Mouse (Mus musculus) urinary bladder, adult 18-20 months (tissue): Measurements from ENCODE around the gene Nhsl2.
"Not testable (repeated sequence)": the region's sequence is repeated elsewhere in the genome, so short reads cannot be mapped to it uniquely, and the experiment has no call there.

Experiments
- DNase-seq, 2 experiments: peaks; one replicate each; pipeline ENCODE4 v3.0.0; 2022; ENCODE audit warnings: low spot score in 2 of 2, mixed read lengths in 2 of 2

Nhsl2 gene

DNA sequence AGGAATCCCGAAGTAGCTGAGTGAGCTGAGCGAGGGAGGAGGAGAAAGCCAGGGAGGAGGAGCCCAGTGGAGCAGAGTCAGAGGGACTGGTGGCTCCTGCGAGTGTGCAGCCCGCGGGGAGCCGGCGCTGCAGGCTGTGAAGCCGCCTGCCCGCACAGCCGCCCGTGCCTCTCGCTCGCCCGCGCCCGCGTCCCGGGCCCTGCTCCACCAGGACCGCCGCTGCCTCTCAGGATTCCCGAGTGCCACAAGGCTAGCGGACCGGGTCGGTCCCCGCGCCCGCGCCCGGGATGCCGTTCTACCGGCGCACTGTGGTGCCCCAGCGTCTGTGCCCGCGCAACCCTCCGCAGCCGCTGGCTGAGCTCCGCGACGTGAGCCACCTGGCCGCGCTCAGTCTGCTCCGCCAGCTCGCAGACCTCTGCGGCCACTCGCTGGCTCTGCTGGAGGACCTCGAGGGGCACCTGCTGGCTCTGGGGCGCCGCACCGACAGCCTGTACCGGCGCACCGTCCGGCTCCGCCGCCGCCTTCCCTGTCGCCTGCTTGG is at the start of gene Nhsl2:
Gene Nhsl2 (plus strand): TSS at position 105 of the 541 bp plus-strand sequence.
- peak; percentile 17 to 27 for DNase-seq

DNA sequence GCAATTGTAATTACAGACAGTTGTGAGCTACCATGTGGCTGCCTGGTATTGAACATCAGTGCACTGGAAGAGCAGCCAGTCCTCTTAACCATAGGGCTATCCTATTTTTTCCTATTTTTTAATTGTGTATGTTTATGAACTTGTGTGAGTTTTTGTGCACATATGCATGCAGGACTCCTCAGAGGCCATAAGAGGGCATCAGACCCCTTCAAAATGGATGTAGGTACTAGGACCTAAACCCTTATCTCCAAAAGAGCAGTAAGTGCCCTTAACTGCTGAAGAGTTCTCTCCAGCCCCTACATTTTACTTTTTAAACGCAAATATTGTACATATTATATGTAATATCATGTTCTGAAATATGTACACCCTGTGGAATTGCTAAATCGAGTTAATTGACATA is 43.7 kb upstream of the Nhsl2 start:
- no peak for DNase-seq

DNA sequence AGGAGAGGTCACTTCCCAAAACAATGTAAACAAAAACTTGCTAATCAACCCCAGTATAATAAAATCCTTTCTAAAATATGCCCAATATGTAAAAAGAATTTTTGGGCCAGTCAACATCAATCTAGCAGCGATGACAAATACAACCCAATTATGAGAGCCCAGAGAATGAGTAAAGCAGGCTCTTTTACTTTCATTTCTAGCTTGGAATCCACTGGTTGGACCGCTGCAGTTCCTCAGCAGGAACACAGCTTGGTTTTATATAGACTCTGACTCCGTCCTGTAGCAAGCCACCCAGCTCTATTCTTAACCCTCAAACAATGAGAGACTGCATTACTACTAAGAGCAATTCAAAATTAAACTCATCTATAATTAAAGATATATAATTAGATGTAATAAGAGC is 37.4 kb upstream of the Nhsl2 start:
- DNase-seq, result no peak

DNA sequence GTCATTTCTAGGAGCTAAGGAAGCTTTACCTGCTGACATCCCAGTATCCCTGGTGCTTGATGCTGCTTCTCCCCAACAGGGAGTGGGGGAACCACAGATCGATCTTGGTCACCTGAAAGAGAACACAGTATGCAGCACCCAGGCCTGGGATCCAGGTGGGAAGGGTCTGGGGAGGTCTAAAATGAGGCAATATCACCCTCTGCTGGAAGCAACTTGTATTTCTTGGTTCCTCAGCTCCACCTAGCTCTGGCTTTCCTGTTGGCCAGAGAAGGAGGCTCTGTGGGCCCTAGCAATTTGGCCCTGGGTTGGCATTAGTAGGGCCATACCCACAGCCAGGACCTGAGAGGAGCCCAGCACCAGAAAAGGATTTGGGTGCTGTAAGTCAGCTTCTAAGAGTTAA is 30.0 kb upstream of the Nhsl2 start:
- no peak for DNase-seq

DNA sequence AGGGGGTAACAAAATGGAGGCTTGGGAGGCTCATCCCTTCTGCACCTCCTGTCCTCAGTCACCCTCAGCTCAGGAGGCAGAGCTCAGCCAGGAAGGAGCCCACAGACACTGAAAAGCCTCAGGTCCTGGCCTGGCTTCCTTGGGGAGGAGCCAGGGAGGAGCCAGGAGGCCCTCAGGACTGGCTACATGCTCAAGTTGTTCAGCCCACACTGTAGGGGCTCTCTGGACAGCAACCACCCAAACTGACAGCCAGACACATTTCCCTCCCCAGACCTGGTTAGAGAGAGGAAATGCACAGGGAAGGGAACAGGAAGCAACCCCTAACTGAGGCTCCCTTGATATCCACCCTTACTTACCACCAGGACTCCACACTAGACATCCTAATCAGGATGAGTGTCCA is 29.2 kb upstream of the Nhsl2 start:
- DNase-seq, result not testable (repeated sequence)

DNA sequence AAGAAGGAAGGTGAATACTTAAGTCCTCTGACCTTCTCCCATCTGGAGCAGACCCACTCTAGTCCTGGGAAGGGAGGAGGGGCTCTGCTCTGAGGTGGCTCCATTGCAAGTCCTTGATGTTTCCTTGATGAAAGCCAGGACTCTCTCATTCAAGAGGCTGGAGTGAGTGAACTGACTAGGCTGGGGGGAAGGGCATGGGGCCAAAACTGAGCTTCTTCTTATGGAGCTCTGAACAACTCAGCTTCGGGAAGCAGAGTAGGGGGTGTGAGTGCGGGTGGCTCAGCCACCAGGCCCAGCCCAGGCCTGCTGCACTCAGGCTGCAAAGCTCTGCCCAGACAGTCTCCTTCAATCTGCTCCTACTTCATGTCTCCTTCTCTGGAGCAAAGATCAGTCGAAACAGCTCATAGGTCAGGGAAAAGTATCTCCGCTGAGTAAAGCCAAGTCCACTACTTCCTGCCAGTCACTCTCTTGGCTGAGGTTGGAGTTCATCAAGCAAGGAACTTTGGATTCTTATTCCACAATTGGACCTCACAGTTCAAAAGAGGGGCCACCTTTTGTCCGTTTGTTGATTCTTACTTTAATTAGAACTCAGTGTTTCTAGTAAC is 1.9 kb upstream of the Nhsl2 start:
- DNase-seq, result no peak

DNA sequence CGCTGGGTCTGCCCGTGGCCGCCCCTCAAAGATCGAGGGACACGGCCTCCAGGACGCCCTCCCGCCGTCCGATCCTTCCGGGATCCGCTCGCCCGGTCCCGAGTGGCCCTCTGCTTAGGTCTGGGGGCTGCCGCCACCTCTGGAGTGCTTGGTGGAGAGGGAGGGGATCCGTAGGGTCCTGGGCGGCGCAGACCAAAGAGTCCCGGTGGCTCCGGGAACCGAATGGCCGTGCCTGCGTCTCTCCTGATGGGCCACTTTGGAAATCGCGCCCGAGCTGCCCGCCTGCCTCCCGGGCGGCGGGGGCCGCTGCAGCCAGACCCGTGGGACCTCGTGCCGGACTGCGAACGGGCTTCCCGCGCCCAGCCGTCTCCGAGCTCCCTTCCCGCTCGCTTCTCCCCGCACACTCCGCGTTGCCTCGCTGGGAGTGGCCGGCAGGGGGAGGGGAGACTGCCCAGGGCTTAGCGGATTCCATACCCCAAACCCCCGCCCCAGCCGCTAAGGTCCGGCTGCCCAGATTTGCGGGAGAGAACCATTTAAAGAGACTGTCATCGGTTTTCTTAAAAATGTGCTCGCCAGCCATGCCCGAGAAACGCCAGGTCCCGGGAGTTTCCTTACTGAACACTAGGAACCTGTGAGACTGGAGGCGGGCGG is 841 bp downstream of the Nhsl2 start:
- peak in 1 of 2 experiments; percentile 12 for DNase-seq

DNA sequence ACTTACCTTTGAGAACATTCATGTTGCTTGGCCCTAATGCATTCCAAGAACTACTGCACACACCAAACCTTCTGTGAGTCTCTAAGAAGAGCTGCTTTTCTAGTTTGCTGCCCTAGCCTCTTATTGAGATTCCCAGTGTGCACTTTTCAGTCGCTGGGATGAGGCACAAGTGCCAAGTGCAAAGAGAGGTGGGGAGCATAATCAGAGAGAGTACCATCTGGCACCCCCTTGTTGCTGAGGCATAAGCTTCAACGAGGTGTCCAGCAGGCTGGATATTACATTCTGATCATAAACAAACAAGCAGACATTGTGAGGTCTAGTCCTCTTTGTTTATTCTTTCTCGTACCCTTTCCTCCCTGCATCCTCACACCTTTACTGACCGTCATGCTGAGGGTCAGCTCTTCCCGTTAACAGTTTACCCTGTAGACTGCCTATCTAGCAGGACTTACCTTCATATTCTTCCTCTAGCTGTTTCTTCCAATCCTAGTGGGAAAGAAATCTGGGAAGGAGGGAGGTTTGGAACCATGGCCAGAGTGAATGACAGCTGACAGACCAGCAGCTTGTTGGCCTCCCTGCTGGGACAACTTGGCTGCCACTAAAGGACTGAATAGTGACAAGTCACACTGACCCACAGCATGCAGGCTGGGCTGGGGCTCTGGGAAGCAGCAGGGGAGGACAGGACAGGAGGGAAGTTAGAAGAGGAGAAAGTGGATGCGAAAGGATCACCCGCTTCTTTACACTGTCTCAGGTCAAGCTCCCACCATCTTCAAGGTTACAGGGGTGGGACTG is 2.6 kb downstream of the Nhsl2 start:
- DNase-seq, result no peak

DNA sequence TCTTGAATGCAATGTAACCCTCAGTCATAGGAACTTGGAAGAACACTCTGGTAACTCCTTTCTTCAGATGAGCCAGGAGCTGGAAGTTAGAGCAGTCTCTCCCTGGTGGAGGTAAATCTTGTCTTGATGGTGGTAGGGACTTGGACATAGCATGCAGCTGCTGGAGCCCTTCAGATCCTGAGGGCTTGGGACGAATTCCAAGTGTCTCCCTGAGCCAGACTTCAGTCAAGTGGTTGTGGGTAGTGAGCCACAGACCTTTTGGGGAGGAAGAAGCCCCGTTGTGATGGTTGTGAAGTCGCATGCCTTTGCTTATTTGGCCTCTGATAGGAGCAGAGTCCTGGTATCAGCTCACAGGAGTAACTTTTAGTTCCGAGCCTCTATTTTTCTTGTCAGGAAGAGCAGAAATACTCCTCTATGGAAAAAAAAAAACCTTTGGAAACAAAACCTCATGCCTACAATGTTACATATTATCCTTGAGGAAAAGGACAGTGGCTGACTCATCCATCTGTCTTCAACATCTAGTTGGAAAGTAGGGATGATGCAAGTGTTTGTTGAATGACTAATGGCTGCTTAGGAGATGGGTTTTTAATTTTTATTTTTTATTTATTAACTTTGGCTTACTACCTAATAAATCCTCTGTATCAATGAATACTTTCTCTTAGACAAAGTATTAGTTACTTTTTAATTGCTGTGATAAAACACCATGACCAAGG is 14.6 kb downstream of the Nhsl2 start:
- DNase-seq, result no peak

DNA sequence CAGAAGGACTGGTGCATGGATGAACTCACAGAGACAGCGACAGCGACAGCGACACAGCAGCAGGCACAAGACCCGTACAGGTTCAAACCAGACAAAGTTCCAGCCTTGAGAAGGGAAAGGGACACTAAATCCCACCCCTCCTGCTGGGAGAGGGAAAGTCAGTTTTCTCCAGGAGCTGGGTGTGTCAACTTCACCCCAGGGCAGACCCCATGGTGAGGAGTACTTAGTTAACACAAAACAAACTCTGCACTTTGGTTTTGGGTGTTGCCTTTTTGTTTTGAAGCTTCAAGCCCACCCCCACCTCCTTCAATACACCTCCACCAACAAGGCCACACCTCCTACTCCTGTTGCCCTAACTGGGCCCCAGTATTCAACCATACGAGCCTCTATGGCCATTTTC is 15.6 kb downstream of the Nhsl2 start:
- no peak for DNase-seq

DNA sequence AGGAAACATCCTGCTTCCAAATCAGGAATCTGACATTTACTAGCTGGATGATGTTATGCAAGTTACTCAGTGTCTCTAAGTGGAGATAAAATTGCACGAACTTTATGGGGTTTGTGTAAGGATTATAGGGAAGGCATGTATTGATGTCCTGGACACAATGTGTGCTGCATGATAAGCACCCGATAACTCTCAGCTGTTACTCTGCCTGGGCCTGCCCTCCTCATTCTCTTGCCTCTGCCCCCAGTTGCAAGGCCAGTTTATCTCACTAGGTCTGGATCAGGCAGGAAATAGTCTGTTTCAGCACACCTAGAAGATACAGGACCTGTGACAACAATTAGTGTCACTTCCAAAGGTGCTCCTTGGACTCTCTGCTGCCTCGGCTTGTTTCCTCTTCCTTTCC is 25.0 kb downstream of the Nhsl2 start:
- no peak for DNase-seq

DNA sequence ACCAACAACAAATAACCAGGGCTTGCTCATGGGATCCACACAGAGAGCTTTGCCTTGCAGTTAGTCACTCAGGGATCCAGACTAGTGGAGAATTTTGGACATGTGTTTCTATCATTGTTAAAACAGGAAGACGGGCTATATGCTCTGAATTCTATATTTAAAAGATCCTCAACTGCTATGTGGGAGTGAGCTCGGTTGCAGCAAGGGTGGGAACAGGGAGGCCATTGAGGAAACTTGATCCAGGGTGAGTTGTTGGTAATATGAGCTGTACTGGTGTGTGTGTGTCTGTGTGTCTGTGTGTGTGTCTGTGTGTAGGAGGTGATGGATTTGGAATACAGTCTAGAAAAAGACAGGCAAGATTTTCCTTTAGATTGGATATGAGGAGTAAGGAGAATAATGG is 25.7 kb downstream of the Nhsl2 start:
- no peak for DNase-seq

DNA sequence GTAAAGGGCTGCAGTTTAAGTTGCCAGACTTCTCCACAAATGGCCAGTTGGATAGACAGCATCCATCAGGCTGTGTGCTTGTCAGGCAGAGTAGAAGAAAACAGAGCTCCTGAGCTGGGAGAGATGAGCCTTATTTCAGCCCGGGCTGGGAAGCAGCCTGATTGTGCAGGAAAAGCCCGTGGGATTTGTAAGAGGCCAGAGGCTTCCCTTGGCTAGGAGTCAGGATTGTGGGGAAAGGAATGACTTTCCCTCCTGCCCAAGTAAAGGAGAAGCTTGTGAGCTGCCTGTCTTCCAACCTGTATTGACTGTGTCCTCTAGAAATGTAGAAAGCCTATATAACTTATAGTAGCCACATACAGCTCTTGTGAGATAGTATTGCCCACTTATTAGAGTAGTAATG is 27.0 kb downstream of the Nhsl2 start:
- no peak for DNase-seq

DNA sequence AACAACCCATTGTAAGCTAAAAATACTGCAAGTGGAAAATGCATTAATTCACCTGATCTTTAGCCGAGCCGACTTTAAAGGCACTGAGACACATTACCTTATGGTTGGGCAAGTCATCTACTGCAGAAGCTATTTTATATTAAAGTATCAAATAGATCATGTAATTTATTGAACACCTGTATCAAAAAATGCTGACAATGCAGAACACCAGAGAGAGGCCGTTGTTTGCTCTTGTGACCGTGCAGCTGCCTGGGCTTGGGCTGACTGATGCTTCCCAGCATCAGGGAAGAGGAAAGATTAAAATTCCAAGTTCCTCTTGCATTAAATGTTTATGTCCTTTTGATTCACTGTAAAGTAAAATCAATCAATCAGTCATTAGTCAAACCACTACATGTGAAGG is 28.7 kb downstream of the Nhsl2 start:
- no peak for DNase-seq

DNA sequence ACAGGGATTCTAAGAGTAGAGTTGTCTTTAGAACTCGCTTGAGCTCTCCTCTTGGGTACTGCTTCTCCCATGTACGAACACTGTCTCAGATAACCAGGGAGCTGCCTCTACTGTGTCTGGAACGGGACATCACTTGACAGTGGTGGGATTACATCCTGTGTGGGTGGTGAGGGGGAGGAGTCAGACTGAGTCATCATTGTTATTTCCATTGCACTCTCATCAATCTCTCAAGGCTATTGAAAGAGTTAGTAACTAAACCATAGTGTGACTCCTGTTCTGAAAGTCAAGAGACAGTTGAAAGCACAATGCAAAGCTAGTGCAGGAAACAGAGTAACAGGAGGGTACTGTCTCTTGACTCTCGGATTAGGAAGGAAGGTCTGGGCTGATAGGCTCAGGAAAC is 29.4 kb downstream of the Nhsl2 start:
- no peak for DNase-seq

DNA sequence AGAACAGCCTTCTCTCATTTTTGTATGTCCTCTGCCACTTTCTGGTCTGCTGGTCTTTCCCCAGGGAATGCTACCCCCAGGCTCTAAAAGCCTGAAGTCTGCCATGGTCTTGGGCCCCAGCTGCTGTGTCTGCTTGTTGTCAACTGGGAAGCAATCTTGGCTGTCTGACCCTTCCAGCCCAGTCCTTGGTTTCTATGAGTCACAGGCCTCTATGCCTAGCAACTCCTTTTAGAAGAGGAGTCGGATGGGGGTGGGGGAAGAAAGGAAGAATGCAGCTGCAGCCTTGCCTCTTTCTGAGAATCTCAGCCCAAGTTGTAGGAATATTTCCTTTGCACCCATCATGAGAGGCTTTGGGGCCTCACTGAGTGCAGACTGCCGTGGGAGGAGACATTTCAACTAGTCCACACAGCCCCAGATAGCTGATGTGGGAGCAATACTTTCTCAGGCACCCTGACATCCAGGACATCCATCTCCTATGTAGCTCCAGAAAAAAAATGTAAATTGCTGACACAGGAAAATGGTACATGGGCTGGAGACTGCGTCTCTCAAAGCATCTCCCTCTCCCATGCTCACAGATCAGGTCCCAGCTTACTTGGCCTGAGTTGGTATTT is 33.1 kb downstream of the Nhsl2 start:
- DNase-seq, result no peak

DNA sequence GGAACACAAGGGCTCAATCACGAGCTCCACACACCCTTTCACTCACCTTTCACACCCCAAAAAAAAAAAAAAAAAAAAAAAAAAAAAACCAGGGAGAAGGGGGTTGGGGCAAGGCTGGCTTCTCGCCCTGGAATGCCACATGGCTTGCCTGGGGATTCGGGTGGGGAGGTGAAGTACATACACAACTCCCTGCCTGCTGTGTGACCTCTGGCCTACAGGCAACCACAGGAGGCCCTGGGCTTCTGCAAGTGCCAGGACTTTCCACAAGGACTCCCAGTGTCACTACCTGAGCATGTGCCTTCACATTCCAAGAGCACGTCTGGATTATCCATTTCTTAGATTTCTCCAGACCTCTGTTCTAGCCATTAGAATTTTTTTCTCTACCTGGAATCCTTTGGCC is 40.2 kb downstream of the Nhsl2 start:
- DNase-seq, result no peak

DNA sequence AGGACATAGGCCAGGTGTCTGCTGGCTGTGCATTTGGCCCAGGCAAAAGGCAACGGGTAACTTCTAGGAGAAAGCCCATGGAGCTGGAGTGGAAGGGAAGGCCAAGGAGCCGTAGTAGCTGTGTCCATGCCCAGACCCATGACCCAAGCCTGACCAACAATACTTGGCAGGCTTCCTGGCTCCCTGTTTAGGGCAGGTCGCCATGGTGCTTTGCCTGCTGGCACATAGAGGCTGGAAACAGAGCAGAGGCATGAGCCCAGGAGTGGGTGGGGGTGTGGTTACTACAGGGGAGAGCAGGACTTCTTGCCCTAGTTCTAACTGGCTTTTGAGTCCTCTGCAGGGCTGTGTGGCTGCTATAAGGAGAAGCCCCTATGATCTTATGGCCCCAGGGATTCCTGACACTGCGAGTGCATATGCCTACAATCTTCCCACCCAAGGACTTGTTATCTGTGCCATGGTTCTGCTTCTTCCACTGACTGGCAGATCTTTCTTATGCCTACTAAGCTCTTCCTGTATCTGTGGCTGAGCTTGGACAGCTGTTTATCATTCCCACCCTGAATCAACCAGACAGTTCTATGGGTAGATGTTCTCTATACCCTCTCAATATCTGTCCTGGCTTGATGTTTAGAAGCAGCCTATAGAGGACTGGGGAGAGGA is 40.8 kb downstream of the Nhsl2 start:
- DNase-seq, result no peak

DNA sequence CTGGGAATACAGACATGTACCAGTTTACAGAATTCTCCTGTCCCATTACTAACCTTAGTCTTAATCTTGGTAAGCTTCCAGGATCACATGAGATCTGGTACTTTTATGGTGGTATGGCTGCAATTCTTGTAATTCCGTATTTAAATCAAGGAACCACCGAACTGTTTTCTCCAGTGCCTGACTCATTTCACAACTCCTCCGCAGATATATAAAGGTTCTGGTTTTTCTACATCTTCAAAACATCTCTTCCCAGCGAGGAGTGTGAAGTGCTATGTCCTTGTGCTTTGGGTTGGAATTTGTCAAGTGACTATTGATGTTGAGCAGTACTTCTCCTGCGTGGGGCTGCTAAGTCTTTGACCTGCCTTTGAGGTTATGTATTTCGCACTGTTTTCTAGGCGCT is 44.6 kb downstream of the Nhsl2 start:
- DNase-seq, result no peak

DNA sequence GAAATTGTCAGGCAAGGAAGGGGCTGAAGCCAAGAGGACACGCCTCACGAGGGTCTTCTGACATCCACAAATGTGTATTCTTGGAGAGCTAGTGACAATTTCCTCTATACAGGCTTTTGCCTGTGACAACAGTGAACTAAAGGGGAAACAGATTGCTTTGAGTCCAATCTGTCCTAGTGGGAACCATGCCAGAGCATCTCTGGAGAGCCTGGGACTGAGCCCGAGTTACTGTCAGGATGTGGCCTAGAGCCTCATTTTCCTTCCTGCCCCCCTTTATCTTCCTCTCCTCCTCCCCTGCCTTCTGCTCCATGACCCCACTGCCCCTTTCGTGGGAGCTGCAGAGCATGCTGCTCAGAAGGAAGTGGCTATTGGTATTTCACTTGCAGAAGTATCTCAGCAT is 49.2 kb downstream of the Nhsl2 start:
- DNase-seq, result no peak

DNA sequence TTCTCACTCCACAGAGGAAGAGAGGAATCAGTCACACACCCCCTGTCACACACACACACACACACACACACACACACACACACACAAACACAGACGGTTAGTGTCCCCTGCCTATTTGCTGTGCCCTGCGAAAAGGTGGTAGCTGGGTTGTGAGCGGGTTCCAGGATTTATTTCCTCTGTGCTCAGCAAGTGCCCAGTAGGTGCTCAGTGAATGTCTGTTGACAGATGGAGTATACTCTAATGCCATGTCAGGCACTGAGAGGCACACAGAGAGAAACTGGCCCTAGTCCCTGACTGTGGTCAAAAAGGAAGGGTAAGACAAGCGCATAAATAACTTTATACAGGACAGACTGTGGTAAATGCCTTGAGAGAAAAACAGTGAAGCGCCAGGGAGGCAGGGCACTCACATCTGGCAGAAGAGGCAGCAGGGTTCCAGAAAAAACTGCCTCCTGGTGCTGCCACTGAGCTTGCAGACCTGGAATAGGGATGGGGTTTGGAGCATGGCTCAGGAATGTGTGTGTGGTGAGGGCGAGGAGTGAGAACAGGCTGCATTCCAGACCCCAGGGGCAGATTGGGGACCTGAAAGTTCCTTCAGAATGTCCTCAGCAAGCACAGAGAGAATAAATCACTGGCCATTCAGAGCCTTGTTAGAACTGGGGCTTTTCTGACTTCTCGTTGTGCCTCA is 52.8 kb downstream of the Nhsl2 start:
- no peak for DNase-seq
